ENCODE assay signal across 1 mouse cellular context in the genomic region with DNA sequence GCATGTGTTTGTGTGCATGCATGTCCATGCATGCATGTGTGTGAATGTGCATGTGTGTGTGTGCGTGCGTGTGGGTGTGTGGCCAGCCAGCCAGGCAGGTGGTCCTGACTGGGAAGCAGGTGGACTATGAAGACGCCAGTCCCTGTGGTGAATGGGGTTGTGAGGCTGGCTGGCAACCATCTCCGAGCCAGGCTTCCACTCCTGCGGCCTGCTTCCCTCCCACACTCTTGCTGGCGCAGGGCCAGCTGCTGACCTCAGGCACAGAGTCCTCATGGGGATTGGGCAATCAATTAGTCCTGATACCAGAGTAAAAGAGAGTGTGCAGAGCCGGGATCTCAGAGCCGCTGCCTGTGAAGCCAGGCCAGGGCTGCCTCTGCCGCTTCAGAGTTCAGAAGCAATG.
A peak's percentile ranks its signal among the peaks of the same experiment; 100 is the strongest.
TF ChIP-seq lines count a peak whose summit lies in the region.

No protein-coding gene starts in this region.

TF ChIP-seq in C2C12, 6 proteins besides CTCF, POLR2A, EP300 and RAD21:
- TF ChIP-seq FOSL1 (IDR thresholded peaks at IDR 0.05; ENCODE audit: insufficient read depth, low read length, poor library complexity, severe bottlenecking) (no peak), USF1 (IDR thresholded peaks at IDR 0.05; ENCODE audit: low read depth) (no peak), MYOG (IDR thresholded peaks at IDR 0.05; ENCODE audit: control insufficient read depth, extremely low read depth, insufficient read length) (no peak), CEBPB (IDR thresholded peaks at IDR 0.05; ENCODE audit: low read depth) (peak; percentile 81), MAX (IDR thresholded peaks at IDR 0.05) (no peak)
